Mouse (Mus musculus) liver, embryonic 16.5 days (tissue): ENCODE results near the gene Tenm4. TPM values are rescaled to one million over a fixed set of nuclear protein-coding genes. Genes with fewer than 3 reads are reported as not detected.
"Not testable (repeated sequence)": the region's sequence is repeated elsewhere in the genome, so short reads cannot be mapped to it uniquely, and the experiment has no call there.

Source experiments
- ATAC-seq: fragments of 200-750 bp; cut with Nextera tagmentation; 2 replicates; pipeline ENCODE4 v1.8.0; 2017; ENCODE audit warnings: low read depth, mild to moderate bottlenecking, moderate number of reproducible peaks, moderate library complexity
- H3K27ac ChIP-seq: fragments of 300-500 bp; sonication (generic); 2 replicates; pipeline ENCODE4 v1.5.1; 2014; ENCODE audit warnings: mild to moderate bottlenecking, low read length
- H3K27me3 ChIP-seq: fragments of 300-500 bp; sonication (generic); 2 replicates; pipeline ENCODE4 v1.6.1; 2014; ENCODE audit warnings: low read depth, low read length, mixed read lengths; ENCODE audit not compliant: control insufficient read depth, insufficient read depth
- H3K36me3 ChIP-seq: fragments of 300-500 bp; sonication (generic); 2 replicates; pipeline ENCODE4 v1.6.1; 2014; ENCODE audit warnings: mild to moderate bottlenecking; ENCODE audit not compliant: control insufficient read depth, insufficient read depth
- H3K4me1 ChIP-seq: fragments of 300-500 bp; sonication (generic); 2 replicates; pipeline ENCODE4 v1.6.1; 2014; ENCODE audit warnings: low read depth, low read length, mixed read lengths; ENCODE audit not compliant: control insufficient read depth
- H3K4me2 ChIP-seq: fragments of 300-500 bp; sonication (generic); 2 replicates; pipeline ENCODE4 v1.6.1; 2014; ENCODE audit warnings: low read depth, low read length, mixed read lengths
- H3K4me3 ChIP-seq: fragments of 300-500 bp; sonication (generic); 2 replicates; pipeline ENCODE4 v1.5.1; 2014; ENCODE audit warnings: low read depth, mild to moderate bottlenecking, low read length
- H3K9ac ChIP-seq: fragments of 300-500 bp; sonication (generic); 2 replicates; pipeline ENCODE4 v1.6.1; 2014; ENCODE audit warnings: low read depth, low read length
- H3K9me3 ChIP-seq: fragments of 300-500 bp; sonication (generic); replicated peaks from 2 replicates; pipeline ENCODE4 v1.6.1; 2016; ENCODE audit warnings: low read length; ENCODE audit not compliant: control insufficient read depth
- WGBS: fragments of 180-500 bp; shearing (Covaris S2); extraction: QIAGEN DNeasy Blood & Tissue Kit; methylation state at CpG from one replicate; pipeline ENCODE4 v1.1.7; 2014; ENCODE audit not compliant: insufficient replicate concordance; 5-methylcytosine and 5-hydroxymethylcytosine counted together
- microRNA counts: library from miRNA; unstranded; fragments of <30 nt; microRNA quantifications from one replicate; lab custom pipeline; 2016
- microRNA-seq: library from miRNA; unstranded; fragments of <30 nt; microRNA quantifications from one replicate; pipeline ENCODE4, GENCODE M21; 2016
- polyA plus RNA-seq: library from polyadenylated mRNA; unstranded; fragments of >200 nt; fragmentation: Nextera tagmentation; extraction: Ambion mirVana; gene quantifications from 2 replicates; pipeline ENCODE4 v1.2.1, GENCODE M21; 2015

The Tenm4 gene
- polyA plus RNA-seq, 1 experiment from 2014 or later, result 2.4 TPM

- no peaks in the 10 kb centered on the region for H3K27me3 ChIP-seq
- no peak overlapping the region for H3K27ac ChIP-seq
- H3K4me1 ChIP-seq, result no peaks in the 10 kb centered on the region
- 72% methylated on average over 2 of the region's 2 CpGs for WGBS
- no peak overlapping the region for H3K4me3 ChIP-seq
- no peak for ATAC-seq
- no peaks in the 10 kb centered on the region for H3K9me3 ChIP-seq
- H3K9ac ChIP-seq, result no peak overlapping the region
- H3K4me2 ChIP-seq, result no peak overlapping the region
- no peaks in the 10 kb centered on the region for H3K36me3 ChIP-seq
Observed at GRCm38 (mm10) chr7:96922927-96923326, 751.9 kb downstream of the Tenm4 start.

- WGBS, result 60% methylated on average over 5 of the region's 5 CpGs
- no peak for ATAC-seq
Observed at GRCm38 (mm10) chr7:96943715-96944377, 772.8 kb downstream of the Tenm4 start.

GRCm38 (mm10) chr7:96946501-96946900 lies 775.5 kb downstream of the Tenm4 start:
- not testable (repeated sequence) for H3K4me3 ChIP-seq, H3K27me3 ChIP-seq, H3K4me1 ChIP-seq, H3K36me3 ChIP-seq, H3K4me2 ChIP-seq, H3K27ac ChIP-seq, H3K9ac ChIP-seq, H3K9me3 ChIP-seq, ATAC-seq
- WGBS, result 56% methylated on average over 8 of the region's 8 CpGs

More at GRCm38 (mm10) chr7:96943715-96944377, 772.8 kb downstream of the Tenm4 start:
- H3K4me2 ChIP-seq, result no peak overlapping the region
- H3K9ac ChIP-seq, result no peak overlapping the region
- H3K4me3 ChIP-seq, result no peak overlapping the region
- no peak overlapping the region for H3K27ac ChIP-seq
- H3K27me3 ChIP-seq, result no peaks in the 10 kb centered on the region
- no peaks in the 10 kb centered on the region for H3K9me3 ChIP-seq
- no peaks in the 10 kb centered on the region for H3K4me1 ChIP-seq
- H3K36me3 ChIP-seq, result no peaks in the 10 kb centered on the region

- Histone ChIP-seq H3K27me3 (no peaks in the 10 kb centered on the region), H3K4me1 (peaks cover 21% of the 10 kb centered on the region), H3K4me2 (peak within 1 kb of the TSS; percentile 89), H3K27ac (peak within 1 kb of the TSS; percentile 91), H3K9me3 (no peaks in the 10 kb centered on the region), H3K4me3 (peak within 1 kb of the TSS; percentile 98), H3K36me3 (no peaks in the 10 kb centered on the region), H3K9ac (peak within 1 kb of the TSS; percentile 95)
- ATAC-seq, result peak; percentile 99
- under 1% methylated on average over 62 of the region's 62 CpGs for WGBS
Observed at GRCm38 (mm10) chr7:96951281-96952051, 780.4 kb downstream of the Tenm4 start, which contains the start of gene Nars2. Gene Nars2 (plus strand): TSS chr7:96951505.

- WGBS, result 15% methylated on average over 5 of the region's 5 CpGs
- no peaks in the 10 kb centered on the region for H3K27me3 ChIP-seq
- peaks cover 21% of the 10 kb centered on the region for H3K4me1 ChIP-seq
- peak overlapping the region; percentile 91 for H3K27ac ChIP-seq
- peak overlapping the region; percentile 95 for H3K9ac ChIP-seq
- H3K9me3 ChIP-seq, result no peaks in the 10 kb centered on the region
- peak overlapping the region; percentile 98 for H3K4me3 ChIP-seq
- peaks cover 2% of the 10 kb centered on the region; the same call in 1 of the 2 replicates for H3K36me3 ChIP-seq
- ATAC-seq, result no peak
- peak overlapping the region; percentile 89 for H3K4me2 ChIP-seq
Observed at GRCm38 (mm10) chr7:96952094-96952493, 781.0 kb downstream of the Tenm4 start.

GRCm38 (mm10) chr7:96959168-96959567 lies 788.1 kb downstream of the Tenm4 start:
- Histone ChIP-seq H3K9ac (no peak overlapping the region), H3K27ac (peak overlapping the region; percentile 66), H3K4me1 (peaks cover 19% of the 10 kb centered on the region), H3K9me3 (no peaks in the 10 kb centered on the region), H3K36me3 (peaks cover 2% of the 10 kb centered on the region; the same call in 1 of the 2 replicates), H3K4me3 (0 out of 2 replicates have a peak overlapping the region, but pooled peaks have one; percentile 0), H3K4me2 (peak overlapping the region; percentile 48), H3K27me3 (no peaks in the 10 kb centered on the region)
- WGBS, result 49% methylated on average over 5 of the region's 5 CpGs
- ATAC-seq, result peak; percentile 100

MicroRNA genes within 50 kb of the gene (microRNA counts, 519-probe panel; counts per million panel counts)
- microRNA mmu-miR-708 (lab: Ali Mortazavi, UCI), result 2,301 counts per million, percentile 48 among the panel's probes with 10 or more counts

Small RNA genes within 50 kb of the gene (microRNA-seq; reads per million reads assigned to microRNA genes)
- gene Mir6394, result not detected
- gene Mir708, result 101 reads per million, percentile 53 among the genes with 10 or more reads in this experiment
